9 mouse cellular contexts compared by ENCODE assay signal in the genomic region with DNA sequence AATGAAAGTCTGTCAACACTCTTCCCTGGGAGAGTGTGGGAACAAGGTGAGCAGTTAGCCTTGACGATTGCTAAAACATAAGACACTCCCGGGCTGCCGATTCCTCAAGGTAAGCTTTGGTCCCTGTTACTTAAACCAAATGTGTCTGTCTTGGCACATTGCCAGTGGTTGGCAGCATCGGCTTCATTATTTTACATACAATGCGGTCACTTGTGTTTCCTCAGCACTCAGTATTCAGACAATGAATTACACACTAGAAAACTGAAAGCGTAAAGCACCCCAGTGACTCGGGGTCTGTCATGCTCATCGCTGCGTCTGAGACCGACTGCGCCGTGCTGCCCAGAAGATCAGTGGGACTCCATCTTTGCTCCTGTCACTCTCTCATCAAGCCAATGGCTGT.
A peak's percentile ranks its signal among the peaks of the same experiment; 100 is the strongest.
DNase-seq lines count a peak whose midpoint lies in the region; ATAC-seq lines count a peak whose summit lies in the region.
"Had no signal": no experiment of that assay in that cellular context is flagged by ENCODE, and none has a peak within 500 bp of the region (broad histone marks: within the 10 kb centered on the region; RNA-seq: fewer than 3 reads in every experiment).

No protein-coding gene starts in this region.

- no peaks in the 10 kb centered on the region for H3K27me3 ChIP-seq in forebrain, embryonic 11.5 days (ENCODE audit: control insufficient read depth, insufficient read depth, low read length)
- H3K27me3 ChIP-seq in forebrain, embryonic 10.5 days (ENCODE audit: poor library complexity, severe bottlenecking) = no peaks in the 10 kb centered on the region
- no peaks in the 10 kb centered on the region for H3K27me3 ChIP-seq in forebrain, embryonic 13.5 days
- H3K27me3 ChIP-seq in neural tube, embryonic 15.5 days (replicated peaks) = no peaks in the 10 kb centered on the region
- no peaks in the 10 kb centered on the region for H3K27me3 ChIP-seq in kidney, embryonic 14.5 days (ENCODE audit: control insufficient read depth, insufficient read depth, low read length)
- H3K27me3 ChIP-seq: embryonic facial prominence, embryonic 12.5 days had no signal

- no peaks in the 10 kb centered on the region for H3K36me3 ChIP-seq in forebrain, embryonic 11.5 days (ENCODE audit: control insufficient read depth, insufficient read depth, low read length)
- H3K36me3 ChIP-seq in forebrain, embryonic 10.5 days (replicated peaks) = no peaks in the 10 kb centered on the region
- no peaks in the 10 kb centered on the region for H3K36me3 ChIP-seq in forebrain, embryonic 13.5 days (ENCODE audit: poor library complexity, severe bottlenecking)
- no peaks in the 10 kb centered on the region for H3K36me3 ChIP-seq in neural tube, embryonic 15.5 days
- H3K36me3 ChIP-seq in kidney, embryonic 14.5 days (ENCODE audit: control insufficient read depth, insufficient read depth, low read length) = no peaks in the 10 kb centered on the region
- H3K36me3 ChIP-seq: embryonic facial prominence, embryonic 12.5 days had no signal

- no peak overlapping the region for H3K4me2 ChIP-seq in forebrain, embryonic 11.5 days (ENCODE audit: low read depth, low read length, severe bottlenecking)
- H3K4me2 ChIP-seq in forebrain, embryonic 13.5 days = peak overlapping the region; percentile 43
- peak overlapping the region; percentile 45 for H3K4me2 ChIP-seq in neural tube, embryonic 15.5 days
- no peak overlapping the region for H3K4me2 ChIP-seq in kidney, embryonic 14.5 days (replicated peaks; ENCODE audit: low read depth, low read length)
- H3K4me2 ChIP-seq: embryonic facial prominence, embryonic 12.5 days had no signal

- H3K4me1 ChIP-seq in forebrain, embryonic 11.5 days (replicated peaks; ENCODE audit: control insufficient read depth, insufficient read depth, low read length) = no peaks in the 10 kb centered on the region
- H3K4me1 ChIP-seq in forebrain, embryonic 10.5 days = no peaks in the 10 kb centered on the region
- no peaks in the 10 kb centered on the region for H3K4me1 ChIP-seq in forebrain, embryonic 13.5 days
- H3K4me1 ChIP-seq in neural tube, embryonic 15.5 days = no peaks in the 10 kb centered on the region
- no peaks in the 10 kb centered on the region for H3K4me1 ChIP-seq in kidney, embryonic 14.5 days (ENCODE audit: control insufficient read depth, insufficient read depth, low read length)
- H3K4me1 ChIP-seq: embryonic facial prominence, embryonic 12.5 days had no signal

- peak; percentile 55; the same call in 1 of the 2 replicates for ATAC-seq in forebrain, embryonic 11.5 days (replicated peaks; ENCODE audit: low FRiP score)
- peak; percentile 75 for ATAC-seq in forebrain, embryonic 13.5 days
- peak; percentile 83 for ATAC-seq in neural tube, embryonic 15.5 days (ENCODE audit: low FRiP score)
- no peak for ATAC-seq in kidney, embryonic 14.5 days (ENCODE audit: low FRiP score, low TSS enrichment)

- 86% methylated on average over 12 of the region's 12 CpGs for WGBS in forebrain, embryonic 11.5 days
- WGBS in forebrain, embryonic 10.5 days = 90% methylated on average over 12 of the region's 12 CpGs
- 47% methylated on average over 12 of the region's 12 CpGs for WGBS in forebrain, embryonic 13.5 days
- WGBS in neural tube, embryonic 15.5 days = 30% methylated on average over 12 of the region's 12 CpGs
- 90% methylated on average over 12 of the region's 12 CpGs for WGBS in kidney, embryonic 14.5 days

- no peak overlapping the region for H3K4me3 ChIP-seq in forebrain, embryonic 11.5 days (ENCODE audit: low read depth, low read length)
- H3K4me3 ChIP-seq in forebrain, embryonic 10.5 days = no peak overlapping the region
- peak overlapping the region; percentile 19 for H3K4me3 ChIP-seq in forebrain, embryonic 13.5 days
- H3K4me3 ChIP-seq in neural tube, embryonic 15.5 days (replicated peaks) = peak overlapping the region; percentile 26
- no peak overlapping the region for H3K4me3 ChIP-seq in kidney, embryonic 14.5 days (ENCODE audit: low read length)
- H3K4me3 ChIP-seq: embryonic facial prominence, embryonic 12.5 days had no signal

- H3K27ac ChIP-seq in forebrain, embryonic 11.5 days (ENCODE audit: low read depth, low read length) = no peak overlapping the region
- H3K27ac ChIP-seq in forebrain, embryonic 10.5 days = no peak overlapping the region
- no peak overlapping the region for H3K27ac ChIP-seq in forebrain, embryonic 13.5 days
- H3K27ac ChIP-seq in neural tube, embryonic 15.5 days (replicated peaks) = no peak overlapping the region
- H3K27ac ChIP-seq in kidney, embryonic 14.5 days (ENCODE audit: low read depth, low read length) = no peak overlapping the region
- H3K27ac ChIP-seq: embryonic facial prominence, embryonic 12.5 days had no signal

- no peak for DNase-seq in forebrain, embryonic 11.5 days (ENCODE audit: low spot score)
- no peak for DNase-seq in forebrain, embryonic 10.5 days (ENCODE audit: extremely low spot score, low spot score)
- DNase-seq in layer of hippocampus, postnatal 14 days (ENCODE audit: low spot score in 2 of 2) = peak; percentile 36 to 47
- DNase-seq in heart, adult 9 months (ENCODE audit: low spot score in 2 of 2) = no peak
- no peak for DNase-seq in heart, adult 8-10 months (ENCODE audit: low spot score)

- no peaks in the 10 kb centered on the region for H3K9me3 ChIP-seq in forebrain, embryonic 11.5 days (ENCODE audit: control insufficient read depth, low read length)
- no peaks in the 10 kb centered on the region for H3K9me3 ChIP-seq in forebrain, embryonic 10.5 days
- H3K9me3 ChIP-seq in forebrain, embryonic 13.5 days (replicated peaks) = no peaks in the 10 kb centered on the region
- no peaks in the 10 kb centered on the region for H3K9me3 ChIP-seq in neural tube, embryonic 15.5 days (replicated peaks)
- H3K9me3 ChIP-seq in kidney, embryonic 14.5 days (ENCODE audit: control insufficient read depth, low read length) = no peaks in the 10 kb centered on the region
- H3K9me3 ChIP-seq: embryonic facial prominence, embryonic 12.5 days had no signal

- H3K9ac ChIP-seq in forebrain, embryonic 11.5 days (ENCODE audit: low read length) = no peak overlapping the region
- H3K9ac ChIP-seq in forebrain, embryonic 13.5 days = no peak overlapping the region; the same call in 1 of the 2 replicates
- H3K9ac ChIP-seq in neural tube, embryonic 15.5 days (replicated peaks) = peak overlapping the region; percentile 8; the same call in 1 of the 2 replicates
- no peak overlapping the region for H3K9ac ChIP-seq in kidney, embryonic 14.5 days (ENCODE audit: low read depth, low read length)
- H3K9ac ChIP-seq: embryonic facial prominence, embryonic 12.5 days had no signal

Comparison
In these comparisons a context has a peak if more than half of its experiments do, and no peak if none do; other contexts are left out.
1. H3K4me2 ChIP-seq: peak in forebrain, embryonic 13.5 days (single experiment) and neural tube, embryonic 15.5 days (single experiment); none in forebrain, embryonic 11.5 days (single experiment) and kidney, embryonic 14.5 days (single experiment).
2. H3K4me3 ChIP-seq: peak in forebrain, embryonic 13.5 days (single experiment) and neural tube, embryonic 15.5 days (single experiment); none in forebrain, embryonic 11.5 days (single experiment), forebrain, embryonic 10.5 days (single experiment) and kidney, embryonic 14.5 days (single experiment).
3. DNase-seq: peak in layer of hippocampus, postnatal 14 days (2 of 2); none in forebrain, embryonic 11.5 days (single experiment), forebrain, embryonic 10.5 days (single experiment), heart, adult 9 months (0 of 2) and heart, adult 8-10 months (single experiment).